Mouse (Mus musculus): ENCODE data around the gene Vmn2r22. TPM values are rescaled to one million over a fixed set of nuclear protein-coding genes. Genes with fewer than 3 reads are reported as not detected.
"Not testable (repeated sequence)": the region's sequence is repeated elsewhere in the genome, so short reads cannot be mapped to it uniquely, and the experiment has no call there.

Vmn2r22 gene
- not detected in 2 replicates for polyA plus RNA-seq (2012; rRNA removed)

DNA sequence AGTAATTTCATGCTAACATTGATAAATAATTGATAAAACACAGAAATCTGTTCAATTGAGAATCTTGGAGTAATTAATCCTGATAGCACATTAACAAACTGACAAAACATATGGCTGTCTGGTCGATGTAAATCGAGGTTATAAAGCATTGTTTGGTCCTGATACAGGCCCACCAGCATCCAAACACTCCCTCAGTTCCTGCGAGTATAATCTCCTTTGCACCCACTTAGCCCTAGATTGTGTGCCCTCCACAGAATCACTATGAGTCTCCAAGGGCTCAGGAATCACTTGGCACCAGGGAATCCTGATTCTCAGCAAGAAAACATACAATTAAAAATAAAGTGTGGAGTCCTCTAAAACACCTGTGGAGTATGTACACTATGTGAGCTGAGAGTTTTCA is at the start of gene Vmn2r22:
Gene Vmn2r22, minus strand, starts transcription at position 101 of the 400 bp plus-strand sequence.
- not testable (repeated sequence) for DNase-seq; H3K36me3 ChIP-seq (ENCODE audit: control insufficient read depth, insufficient read depth, low read length); H3K27me3 ChIP-seq (replicated peaks; ENCODE audit: control insufficient read depth, insufficient read depth, low read length); H3K27ac ChIP-seq (ENCODE audit: insufficient read depth, low read depth, low read length); H3K4me3 ChIP-seq (ENCODE audit: insufficient read depth, low read depth, low read length); H3K4me1 ChIP-seq (ENCODE audit: control insufficient read depth, insufficient read depth, low read length)
- WGBS, result 57% methylated on average over 3 of the region's 3 CpGs

- H3K27me3 ChIP-seq (replicated peaks; ENCODE audit: control insufficient read depth, insufficient read depth, low read length), result no peaks in the 10 kb centered on the region
- H3K27ac ChIP-seq (ENCODE audit: insufficient read depth, low read depth, low read length), result no peak overlapping the region
- DNase-seq, result no peak
- H3K4me3 ChIP-seq (ENCODE audit: insufficient read depth, low read depth, low read length), result no peak overlapping the region
- TF ChIP-seq CTCF (conservative IDR thresholded peaks at IDR 0.05; ENCODE audit: insufficient read depth, insufficient read length, low read depth, low read length), result no peak
- no peaks in the 10 kb centered on the region for H3K36me3 ChIP-seq (ENCODE audit: control insufficient read depth, insufficient read depth, low read length)
- no peaks in the 10 kb centered on the region for H3K4me1 ChIP-seq (ENCODE audit: control insufficient read depth, insufficient read depth, low read length)
Measured at GRCm38 (mm10) chr6:123697213-123697612, 46.7 kb upstream of the Vmn2r22 start.

DNA sequence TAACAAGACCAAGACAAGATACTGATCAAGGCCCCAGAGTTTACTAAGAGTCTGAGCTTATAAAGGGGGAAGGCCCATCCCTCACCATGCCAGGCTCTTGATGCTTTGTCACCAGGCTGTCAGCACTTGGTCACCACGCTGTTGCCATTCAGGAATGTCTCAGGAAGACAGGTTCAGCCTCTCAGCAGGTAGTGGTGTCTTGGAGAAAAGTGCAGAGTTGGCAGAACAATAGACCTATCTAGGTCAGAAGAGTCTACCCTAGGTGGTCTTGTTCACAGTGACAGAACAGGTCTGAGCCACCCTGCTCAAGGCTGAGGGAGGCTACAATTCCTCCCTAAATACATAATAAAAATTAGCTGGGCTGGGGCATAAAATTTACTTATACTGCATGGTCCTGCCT is 46.1 kb upstream of the Vmn2r22 start:
- 53% methylated on average over 1 of the region's 1 CpGs for WGBS
- H3K27ac ChIP-seq (ENCODE audit: insufficient read depth, low read depth, low read length); H3K4me1 ChIP-seq (ENCODE audit: control insufficient read depth, insufficient read depth, low read length); H3K36me3 ChIP-seq (ENCODE audit: control insufficient read depth, insufficient read depth, low read length); H3K27me3 ChIP-seq (replicated peaks; ENCODE audit: control insufficient read depth, insufficient read depth, low read length); H3K4me3 ChIP-seq (ENCODE audit: insufficient read depth, low read depth, low read length); DNase-seq: not testable (repeated sequence)

DNA sequence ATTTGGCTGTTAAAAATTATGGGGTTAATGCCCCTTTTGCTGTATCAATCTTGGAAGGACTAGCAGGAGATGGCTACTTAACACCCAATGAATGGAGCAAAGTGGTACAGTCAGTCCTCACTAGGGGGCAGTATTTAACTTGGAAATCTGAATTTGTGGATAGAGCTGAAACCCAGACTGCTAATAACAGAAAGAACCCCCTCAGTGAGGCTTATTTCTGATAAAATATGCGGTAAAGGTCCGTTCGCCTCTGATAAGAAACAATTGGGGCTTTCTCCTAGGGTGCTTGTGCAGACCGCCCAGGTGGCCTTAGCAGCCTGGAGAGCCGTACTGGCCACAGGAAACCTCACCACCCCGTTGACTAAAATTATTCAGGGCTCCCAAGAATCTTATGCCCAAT is 6.5 kb upstream of the Vmn2r22 start:
- no peak overlapping the region for H3K4me3 ChIP-seq (ENCODE audit: insufficient read depth, low read depth, low read length)
- peak; percentile 13 for DNase-seq
- no peaks in the 10 kb centered on the region for H3K27me3 ChIP-seq (replicated peaks; ENCODE audit: control insufficient read depth, insufficient read depth, low read length)
- TF ChIP-seq CTCF (conservative IDR thresholded peaks at IDR 0.05; ENCODE audit: insufficient read depth, insufficient read length, low read depth, low read length) (no peak), POLR2A (IDR thresholded peaks at IDR 0.05; ENCODE audit: low read depth, low read length) (no peak)
- no peak overlapping the region for H3K27ac ChIP-seq (ENCODE audit: insufficient read depth, low read depth, low read length)
- H3K36me3 ChIP-seq (ENCODE audit: control insufficient read depth, insufficient read depth, low read length), result no peaks in the 10 kb centered on the region
- H3K4me1 ChIP-seq (ENCODE audit: control insufficient read depth, insufficient read depth, low read length), result no peaks in the 10 kb centered on the region
- 76% methylated on average over 6 of the region's 6 CpGs for WGBS

- WGBS, result 71% methylated on average over 4 of the region's 4 CpGs
Measured at GRCm38 (mm10) chr6:123639394-123639793, 11.1 kb downstream of the Vmn2r22 start.

DNA sequence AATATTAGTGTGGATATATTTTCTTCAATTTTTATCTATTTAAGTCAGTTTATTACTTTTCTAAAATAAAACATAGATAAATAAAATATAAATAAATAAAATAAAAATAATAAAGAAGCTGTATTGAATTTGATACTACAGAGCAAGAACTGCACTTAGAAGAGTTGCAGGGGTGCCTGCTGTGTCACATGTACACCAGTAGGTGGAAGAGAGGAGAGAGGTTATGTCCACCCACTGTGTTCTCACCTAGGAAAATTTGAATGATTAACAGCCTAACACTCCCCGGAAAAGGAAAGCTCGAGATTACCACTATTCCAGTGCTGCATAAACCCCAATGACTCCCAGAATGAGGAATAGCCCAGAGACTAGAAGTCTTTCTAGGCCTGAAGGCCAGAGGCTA is 26.7 kb downstream of the Vmn2r22 start:
- not testable (repeated sequence) for H3K27ac ChIP-seq (ENCODE audit: insufficient read depth, low read depth, low read length); H3K27me3 ChIP-seq (replicated peaks; ENCODE audit: control insufficient read depth, insufficient read depth, low read length); H3K36me3 ChIP-seq (ENCODE audit: control insufficient read depth, insufficient read depth, low read length); DNase-seq; H3K4me1 ChIP-seq (ENCODE audit: control insufficient read depth, insufficient read depth, low read length); H3K4me3 ChIP-seq (ENCODE audit: insufficient read depth, low read depth, low read length)
- no CpG with 5 or more reads among the region's 2 CpGs for WGBS

More at GRCm38 (mm10) chr6:123639394-123639793, 11.1 kb downstream of the Vmn2r22 start:
- not testable (repeated sequence) for H3K27ac ChIP-seq (ENCODE audit: insufficient read depth, low read depth, low read length); H3K27me3 ChIP-seq (replicated peaks; ENCODE audit: control insufficient read depth, insufficient read depth, low read length); H3K36me3 ChIP-seq (ENCODE audit: control insufficient read depth, insufficient read depth, low read length); H3K4me1 ChIP-seq (ENCODE audit: control insufficient read depth, insufficient read depth, low read length); H3K4me3 ChIP-seq (ENCODE audit: insufficient read depth, low read depth, low read length); DNase-seq

- H3K4me1 ChIP-seq (ENCODE audit: control insufficient read depth, insufficient read depth, low read length); H3K4me3 ChIP-seq (ENCODE audit: insufficient read depth, low read depth, low read length); H3K27ac ChIP-seq (ENCODE audit: insufficient read depth, low read depth, low read length); DNase-seq; H3K27me3 ChIP-seq (replicated peaks; ENCODE audit: control insufficient read depth, insufficient read depth, low read length); H3K36me3 ChIP-seq (ENCODE audit: control insufficient read depth, insufficient read depth, low read length): not testable (repeated sequence)
- WGBS, result no CpG with 5 or more reads among the region's 5 CpGs
Measured at GRCm38 (mm10) chr6:123588368-123588767, 62.2 kb downstream of the Vmn2r22 start.

- H3K4me1 ChIP-seq (ENCODE audit: control insufficient read depth, insufficient read depth, low read length); H3K36me3 ChIP-seq (ENCODE audit: control insufficient read depth, insufficient read depth, low read length); H3K27ac ChIP-seq (ENCODE audit: insufficient read depth, low read depth, low read length); H3K27me3 ChIP-seq (replicated peaks; ENCODE audit: control insufficient read depth, insufficient read depth, low read length); DNase-seq; H3K4me3 ChIP-seq (ENCODE audit: insufficient read depth, low read depth, low read length): not testable (repeated sequence)
- WGBS, result no CpG with 5 or more reads among the region's 2 CpGs
Measured at GRCm38 (mm10) chr6:123587796-123588328, 62.7 kb downstream of the Vmn2r22 start.

- WGBS, result no CpG with 5 or more reads among the region's 1 CpGs
- H3K36me3 ChIP-seq (ENCODE audit: control insufficient read depth, insufficient read depth, low read length); H3K27ac ChIP-seq (ENCODE audit: insufficient read depth, low read depth, low read length); DNase-seq; H3K27me3 ChIP-seq (replicated peaks; ENCODE audit: control insufficient read depth, insufficient read depth, low read length); H3K4me3 ChIP-seq (ENCODE audit: insufficient read depth, low read depth, low read length); H3K4me1 ChIP-seq (ENCODE audit: control insufficient read depth, insufficient read depth, low read length): not testable (repeated sequence)
Measured at GRCm38 (mm10) chr6:123583988-123584387, 66.5 kb downstream of the Vmn2r22 start.

DNA sequence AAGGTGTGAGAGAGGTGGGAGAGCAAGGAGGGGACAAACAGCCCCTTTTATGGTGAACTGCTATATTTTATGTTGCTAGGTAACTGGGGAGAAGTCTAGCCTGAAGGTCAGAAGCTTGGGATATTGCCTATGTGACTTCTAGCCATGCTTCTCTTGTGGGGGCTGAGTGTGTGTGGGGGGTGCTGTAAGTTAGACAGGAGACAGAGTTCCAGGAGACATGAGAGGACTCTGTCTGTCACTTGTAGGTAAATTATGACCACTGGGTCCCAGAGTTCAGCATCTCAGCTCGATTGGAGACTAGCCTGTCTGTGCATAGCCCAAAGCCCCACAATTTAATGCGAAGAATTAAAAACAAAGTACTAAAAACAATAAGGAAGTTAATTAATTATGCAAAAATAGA is 75.8 kb downstream of the Vmn2r22 start:
- H3K4me1 ChIP-seq (ENCODE audit: control insufficient read depth, insufficient read depth, low read length); H3K36me3 ChIP-seq (ENCODE audit: control insufficient read depth, insufficient read depth, low read length); DNase-seq; H3K4me3 ChIP-seq (ENCODE audit: insufficient read depth, low read depth, low read length); H3K27ac ChIP-seq (ENCODE audit: insufficient read depth, low read depth, low read length); H3K27me3 ChIP-seq (replicated peaks; ENCODE audit: control insufficient read depth, insufficient read depth, low read length): not testable (repeated sequence)
- WGBS, result no CpG with 5 or more reads among the region's 2 CpGs

Measured in kidney, adult 2 months (tissue).